Mouse (Mus musculus) splenic B cell, adult 2 months (primary cell): Measurements from ENCODE around the gene Zbtb7a.

Experiments
- DNase-seq: peaks from one replicate; pipeline ENCODE4 v3.0.0-alpha.2; 2011; ENCODE audit warnings: low read depth, low spot score
- H3K27me3 ChIP-seq: 2 replicates; pipeline ENCODE4 v1.6.1; 2012; ENCODE audit warnings: mild to moderate bottlenecking, low read length, moderate library complexity, mixed read lengths; ENCODE audit not compliant: control insufficient read depth, poor library complexity, insufficient read depth, severe bottlenecking
- H3K36me3 ChIP-seq: 2 replicates; pipeline ENCODE4 v1.6.1; 2012; ENCODE audit warnings: mild to moderate bottlenecking, low read length, moderate library complexity, mixed read lengths; ENCODE audit not compliant: control insufficient read depth, poor library complexity, insufficient read depth, severe bottlenecking

Zbtb7a gene

DNA sequence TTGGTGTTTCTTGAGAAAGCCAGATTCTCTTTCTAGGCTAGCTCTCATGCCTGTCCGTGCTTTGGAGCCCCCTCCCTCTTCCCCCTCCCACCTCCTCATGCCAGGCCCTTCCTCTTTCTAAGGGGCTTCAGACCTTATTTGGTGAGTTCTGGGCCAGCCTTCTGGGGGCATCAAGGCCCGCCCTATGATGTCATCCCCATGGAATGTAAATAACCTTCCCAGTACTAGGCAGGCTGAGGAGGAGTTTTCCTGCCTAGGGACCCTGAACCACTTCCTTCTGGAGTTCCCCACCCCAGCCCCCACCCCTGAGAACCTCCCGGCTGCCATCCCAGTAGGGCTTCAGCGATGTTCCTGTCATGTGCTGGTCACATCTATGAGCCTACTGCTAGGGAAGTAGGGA lies 49.7 kb downstream of the Zbtb7a start:
- Histone ChIP-seq H3K36me3 (peaks cover 18% of the 10 kb centered on the region), H3K27me3 (no peaks in the 10 kb centered on the region)
- peak; percentile 7 for DNase-seq

- Histone ChIP-seq H3K27me3 (no peaks in the 10 kb centered on the region), H3K36me3 (peaks cover 4% of the 10 kb centered on the region)
- no peak for DNase-seq
Measured at GRCm38 (mm10) chr10:81187161-81187560, 52.1 kb downstream of the Zbtb7a start.

DNA sequence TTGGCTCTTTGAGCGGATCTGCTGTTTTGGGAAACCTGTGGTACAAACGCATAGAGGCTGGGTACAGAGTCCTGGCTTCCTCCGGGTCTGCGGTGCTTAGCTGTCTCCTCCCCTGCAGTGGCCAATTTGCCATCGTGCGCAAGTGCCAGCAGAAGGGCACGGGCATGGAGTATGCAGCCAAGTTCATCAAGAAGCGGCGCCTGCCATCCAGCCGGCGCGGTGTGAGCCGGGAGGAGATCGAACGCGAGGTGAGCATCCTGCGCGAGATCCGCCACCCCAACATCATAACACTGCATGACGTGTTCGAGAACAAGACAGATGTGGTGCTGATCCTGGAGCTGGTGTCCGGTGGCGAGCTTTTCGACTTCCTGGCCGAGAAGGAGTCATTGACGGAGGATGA lies 54.8 kb downstream of the Zbtb7a start:
- no peak for DNase-seq
- Histone ChIP-seq H3K36me3 (peaks cover 2% of the 10 kb centered on the region), H3K27me3 (no peaks in the 10 kb centered on the region)

- H3K27me3 ChIP-seq = no peaks in the 10 kb centered on the region
- peaks cover 2% of the 10 kb centered on the region for H3K36me3 ChIP-seq
- DNase-seq = peak; percentile 49
Measured at GRCm38 (mm10) chr10:81190236-81190911, 55.4 kb downstream of the Zbtb7a start.

DNA sequence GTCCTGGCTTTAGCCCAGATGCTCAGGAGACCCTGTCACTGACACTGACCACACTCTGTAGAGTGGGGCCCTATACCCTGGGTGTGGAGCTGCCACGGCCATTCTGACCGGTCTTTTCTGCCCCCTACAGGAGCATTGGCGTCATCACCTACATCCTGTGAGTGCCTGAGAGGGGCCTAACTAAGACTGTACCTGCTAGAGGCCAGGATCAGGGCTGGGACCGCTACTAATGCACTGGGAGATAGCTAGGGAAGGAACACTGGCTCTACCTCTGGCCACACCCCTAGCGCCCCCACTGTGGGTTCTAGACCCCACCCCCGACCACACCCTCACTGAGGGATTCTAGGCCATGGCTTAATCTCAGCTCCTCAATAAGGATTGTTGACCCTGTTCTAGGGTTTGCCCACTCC lies 55.9 kb downstream of the Zbtb7a start:
- H3K36me3 ChIP-seq = peaks cover 2% of the 10 kb centered on the region
- H3K27me3 ChIP-seq = no peaks in the 10 kb centered on the region
- peak; percentile 39 for DNase-seq

DNA sequence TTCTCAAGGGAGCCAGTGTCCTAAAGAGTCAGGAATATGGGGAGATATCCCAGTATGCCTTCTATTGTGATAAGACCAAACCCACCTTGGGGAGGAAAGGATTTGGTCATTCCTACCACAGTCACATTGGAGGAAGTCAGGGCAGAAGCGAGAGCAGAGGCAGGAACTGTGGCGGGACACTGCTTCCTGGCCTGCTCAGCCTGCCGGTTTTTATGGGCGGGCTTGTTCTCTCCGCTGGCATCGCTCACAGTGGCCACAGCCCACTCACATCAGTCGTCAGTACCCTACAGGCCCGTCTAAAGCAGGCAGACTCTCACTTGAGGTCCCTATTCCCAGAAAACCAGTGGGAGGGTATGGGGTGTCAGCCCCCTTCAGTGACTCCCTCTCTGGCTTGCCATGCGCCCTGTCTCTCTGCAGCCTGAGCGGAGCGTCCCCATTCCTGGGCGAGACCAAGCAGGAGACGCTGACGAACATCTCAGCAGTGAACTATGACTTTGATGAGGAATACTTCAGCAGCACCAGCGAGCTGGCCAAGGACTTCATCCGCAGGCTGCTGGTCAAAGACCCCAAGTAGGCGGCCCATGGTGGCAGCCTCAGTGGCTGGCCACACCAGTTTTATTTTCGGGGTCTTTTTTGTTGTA lies 56.4 kb downstream of the Zbtb7a start:
- H3K27me3 ChIP-seq = no peaks in the 10 kb centered on the region
- peak; percentile 23 for DNase-seq
- peaks cover 2% of the 10 kb centered on the region for H3K36me3 ChIP-seq

- Histone ChIP-seq H3K27me3 (no peaks in the 10 kb centered on the region), H3K36me3 (peaks cover 2% of the 10 kb centered on the region)
- peak; percentile 94 for DNase-seq
Measured at GRCm38 (mm10) chr10:81192270-81192967, 57.4 kb downstream of the Zbtb7a start.

- no peaks in the 10 kb centered on the region for H3K27me3 ChIP-seq
- H3K36me3 ChIP-seq = peaks cover 2% of the 10 kb centered on the region
- DNase-seq = no peak
Measured at GRCm38 (mm10) chr10:81192968-81193501, 58.0 kb downstream of the Zbtb7a start.

- Histone ChIP-seq H3K36me3 (no peaks in the 10 kb centered on the region; the same call in none of the 2 replicates), H3K27me3 (no peaks in the 10 kb centered on the region)
- peak; percentile 78 for DNase-seq
Measured at GRCm38 (mm10) chr10:81193991-81194774, 59.2 kb downstream of the Zbtb7a start.

DNA sequence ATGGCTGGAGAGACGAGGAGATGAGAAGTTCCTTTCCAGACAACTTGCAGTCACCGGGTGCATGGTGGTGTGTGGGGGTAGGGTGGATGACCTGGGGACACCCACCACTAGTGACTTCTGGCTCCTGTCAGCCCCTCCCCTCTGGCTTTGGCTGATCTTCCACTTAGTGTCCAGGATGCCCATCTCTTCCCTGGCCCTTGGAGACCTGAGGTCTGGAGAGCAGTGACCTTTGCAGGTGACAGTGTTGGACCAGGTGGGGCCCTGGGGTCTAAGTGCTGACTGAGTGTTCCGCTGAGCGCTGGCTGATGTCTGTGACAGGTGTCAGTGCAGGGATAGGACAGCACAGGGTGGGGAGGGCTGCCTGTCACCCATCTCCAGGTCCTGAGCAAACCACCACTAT lies 60.3 kb downstream of the Zbtb7a start:
- DNase-seq = no peak
- Histone ChIP-seq H3K36me3 (no peaks in the 10 kb centered on the region; the same call in none of the 2 replicates), H3K27me3 (no peaks in the 10 kb centered on the region)

DNA sequence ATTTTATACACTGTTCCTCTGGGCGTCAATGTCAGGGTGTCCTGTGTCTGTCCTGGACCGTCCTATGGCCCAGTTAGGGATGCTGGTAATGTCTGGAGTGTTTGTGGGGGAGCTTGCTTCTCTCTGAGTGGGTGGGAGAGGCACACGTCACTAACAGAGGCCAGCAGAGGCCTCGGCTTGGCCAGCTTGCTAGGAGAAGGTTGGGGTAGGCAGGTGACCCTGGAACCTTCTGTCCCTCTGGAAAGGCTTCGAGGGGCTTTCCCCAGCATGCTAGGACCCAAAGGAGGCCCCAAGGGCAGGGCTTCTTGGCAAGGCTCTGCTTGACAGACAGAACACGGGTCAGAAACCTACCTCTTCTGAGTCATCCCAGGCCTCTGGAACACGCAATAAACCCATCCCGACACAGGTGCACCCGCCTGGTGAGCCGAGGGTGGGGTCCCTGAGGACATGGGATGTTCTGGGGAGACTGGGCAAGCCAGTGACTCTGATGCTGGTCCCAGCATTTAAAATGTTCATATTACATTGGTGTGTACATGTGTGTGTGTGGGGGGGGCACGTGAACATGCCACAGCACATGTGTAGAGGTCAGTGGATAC lies 61.5 kb downstream of the Zbtb7a start:
- Histone ChIP-seq H3K36me3 (no peaks in the 10 kb centered on the region), H3K27me3 (no peaks in the 10 kb centered on the region)
- no peak for DNase-seq

- H3K27me3 ChIP-seq = no peaks in the 10 kb centered on the region
- DNase-seq = no peak
- no peaks in the 10 kb centered on the region for H3K36me3 ChIP-seq
Measured at GRCm38 (mm10) chr10:81197305-81197704, 62.3 kb downstream of the Zbtb7a start.

GRCm38 (mm10) chr10:81198230-81198629 lies 63.2 kb downstream of the Zbtb7a start:
- DNase-seq = peak; percentile 84
- no peaks in the 10 kb centered on the region for H3K27me3 ChIP-seq
- H3K36me3 ChIP-seq = no peaks in the 10 kb centered on the region

DNA sequence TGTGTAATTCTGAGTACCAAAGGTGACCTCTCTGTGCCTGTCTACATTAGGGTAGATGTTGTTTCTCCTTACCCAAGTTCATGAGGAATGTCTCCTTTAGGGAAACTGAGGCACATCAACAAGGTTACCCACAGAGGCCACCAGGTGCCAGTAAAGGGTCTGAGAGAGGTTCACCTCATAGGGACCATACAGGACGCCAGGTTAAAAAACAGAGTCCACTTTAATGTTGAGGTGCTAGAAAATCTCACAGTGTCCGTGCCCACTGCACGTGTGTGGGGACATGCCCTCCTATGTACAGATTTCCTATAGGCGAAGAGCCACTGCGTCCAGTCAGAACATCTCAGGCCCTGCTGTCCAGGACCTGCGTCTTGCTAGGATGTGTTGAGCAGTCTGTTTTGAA lies 64.0 kb downstream of the Zbtb7a start:
- Histone ChIP-seq H3K36me3 (no peaks in the 10 kb centered on the region), H3K27me3 (no peaks in the 10 kb centered on the region)
- DNase-seq = no peak
